Mouse (Mus musculus) limb, embryonic 11.5 days (tissue): Measurements from ENCODE around the gene Fgf7. TPM values are rescaled to one million over a fixed set of nuclear protein-coding genes. Genes with fewer than 3 reads are reported as not detected.

ENCODE experiments used
- ATAC-seq: fragments of 200-750 bp; cut with Nextera tagmentation; 2 replicates; pipeline ENCODE4 v1.8.0; 2017; ENCODE audit warnings: low read depth; ENCODE audit not compliant: insufficient number of reproducible peaks, low FRiP score, low TSS enrichment
- DNase-seq: peaks from one replicate; pipeline ENCODE4 v3.0.0-alpha.2; 2015; ENCODE audit warnings: low spot score
- H3K27ac ChIP-seq: fragments of 300-500 bp; sonication (generic); replicated peaks from 2 replicates; pipeline ENCODE4 v1.5.1; 2014; ENCODE audit warnings: low read depth, mild to moderate bottlenecking, low read length
- H3K27me3 ChIP-seq: fragments of 300-500 bp; sonication (generic); 2 replicates; pipeline ENCODE4 v1.6.1; 2014; ENCODE audit warnings: mild to moderate bottlenecking, low read length, mixed read lengths; ENCODE audit not compliant: control insufficient read depth, insufficient read depth
- H3K36me3 ChIP-seq: fragments of 300-500 bp; sonication (generic); 2 replicates; pipeline ENCODE4 v1.6.1; 2014; ENCODE audit warnings: mild to moderate bottlenecking, low read length, moderate library complexity, mixed read lengths; ENCODE audit not compliant: control insufficient read depth, insufficient read depth
- H3K4me1 ChIP-seq: fragments of 300-500 bp; sonication (generic); 2 replicates; pipeline ENCODE4 v1.6.1; 2014; ENCODE audit warnings: low read length, mixed read lengths; ENCODE audit not compliant: control insufficient read depth, insufficient read depth
- H3K4me2 ChIP-seq: fragments of 300-500 bp; sonication (generic); 2 replicates; pipeline ENCODE4 v1.6.1; 2014; ENCODE audit warnings: low read depth, mild to moderate bottlenecking, moderate library complexity; ENCODE audit not compliant: severe bottlenecking
- H3K4me3 ChIP-seq: fragments of 300-500 bp; sonication (generic); 2 replicates; pipeline ENCODE4 v1.5.1; 2014; ENCODE audit warnings: low read depth, low read length
- H3K9ac ChIP-seq: fragments of 300-500 bp; sonication (generic); 2 replicates; pipeline ENCODE4 v1.6.1; 2014; ENCODE audit warnings: mild to moderate bottlenecking, low read length
- H3K9me3 ChIP-seq: fragments of 300-500 bp; sonication (generic); 2 replicates; pipeline ENCODE4 v1.6.1; 2016; ENCODE audit warnings: low read length; ENCODE audit not compliant: control insufficient read depth
- WGBS: fragments of 180-500 bp; shearing (Covaris S2); extraction: QIAGEN DNeasy Blood & Tissue Kit; methylation state at CpG from one replicate; pipeline ENCODE4 v1.1.7; 2014; 5-methylcytosine and 5-hydroxymethylcytosine counted together
- polyA plus RNA-seq: library from polyadenylated mRNA; unstranded; fragments of >200 nt; fragmentation: Nextera tagmentation; extraction: Ambion mirVana; gene quantifications from 2 replicates; pipeline ENCODE4 v1.2.1, GENCODE M21; 2014

Fgf7 gene
- polyA plus RNA-seq, result 0.70 and 1.8 TPM in 2 replicates

GRCm38 (mm10) chr2:126034379-126035005, at the start of gene Fgf7:
Fgf7 (plus strand) TSS chr2:126034658.
- no peak within 1 kb of the TSS for H3K4me3 ChIP-seq
- DNase-seq, result peak; percentile 54
- no peaks in the 10 kb centered on the region for H3K27me3 ChIP-seq
- peak; percentile 80 for ATAC-seq
- no peak within 1 kb of the TSS for H3K9ac ChIP-seq
- H3K4me2 ChIP-seq, result no peak within 1 kb of the TSS
- no peaks in the 10 kb centered on the region for H3K36me3 ChIP-seq
- H3K4me1 ChIP-seq, result no peaks in the 10 kb centered on the region; the same call in 1 of the 2 replicates
- WGBS, result 48% methylated on average over 15 of the region's 15 CpGs
- H3K9me3 ChIP-seq, result no peaks in the 10 kb centered on the region
- H3K27ac ChIP-seq, result peak within 1 kb of the TSS; percentile 45; the same call in 1 of the 2 replicates

- no peak overlapping the region for H3K4me2 ChIP-seq
- WGBS, result 78% methylated on average over 5 of the region's 5 CpGs
- H3K27me3 ChIP-seq, result no peaks in the 10 kb centered on the region
- DNase-seq, result no peak
- H3K36me3 ChIP-seq, result no peaks in the 10 kb centered on the region
- H3K9me3 ChIP-seq, result no peaks in the 10 kb centered on the region
- no peak overlapping the region for H3K27ac ChIP-seq
- H3K4me3 ChIP-seq, result no peak overlapping the region
- ATAC-seq, result no peak
- H3K4me1 ChIP-seq, result no peaks in the 10 kb centered on the region
- H3K9ac ChIP-seq, result no peak overlapping the region
Measured at GRCm38 (mm10) chr2:126002291-126002690, 32.2 kb upstream of the Fgf7 start.

DNA sequence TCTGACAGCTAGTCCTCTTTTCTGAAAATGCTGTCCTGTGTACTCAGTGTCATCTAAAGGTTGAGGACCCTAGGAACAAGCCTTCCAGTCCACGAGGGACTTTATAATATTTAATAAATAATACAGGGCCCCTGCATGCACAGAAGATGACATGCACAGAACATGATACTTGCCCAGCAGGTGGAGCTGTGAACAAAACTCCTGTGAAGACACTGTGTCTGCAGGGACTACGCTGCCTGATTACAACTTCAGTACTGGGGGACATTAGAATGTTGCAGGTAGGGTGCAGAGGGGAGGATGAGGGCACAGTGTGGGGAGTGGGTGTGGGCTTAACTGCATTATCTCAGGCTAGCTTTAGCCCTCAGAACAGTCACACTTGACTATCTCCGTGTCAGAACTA, 28.4 kb upstream of the Fgf7 start:
- DNase-seq (peak; percentile 57), ATAC-seq (peak; percentile 47; the same call in 1 of the 2 replicates)
- H3K9me3 ChIP-seq, result no peaks in the 10 kb centered on the region
- no peaks in the 10 kb centered on the region for H3K4me1 ChIP-seq
- no peak overlapping the region for H3K4me3 ChIP-seq
- H3K27me3 ChIP-seq, result no peaks in the 10 kb centered on the region
- H3K4me2 ChIP-seq, result no peak overlapping the region
- no peak overlapping the region for H3K9ac ChIP-seq
- H3K27ac ChIP-seq, result no peak overlapping the region
- no peaks in the 10 kb centered on the region for H3K36me3 ChIP-seq
- whole genome bisulfite sequencing, result 45% methylated on average over 3 of the region's 3 CpGs

- WGBS, result 88% methylated on average over 2 of the region's 2 CpGs
Measured at GRCm38 (mm10) chr2:126006742-126007141, 27.7 kb upstream of the Fgf7 start.

DNA sequence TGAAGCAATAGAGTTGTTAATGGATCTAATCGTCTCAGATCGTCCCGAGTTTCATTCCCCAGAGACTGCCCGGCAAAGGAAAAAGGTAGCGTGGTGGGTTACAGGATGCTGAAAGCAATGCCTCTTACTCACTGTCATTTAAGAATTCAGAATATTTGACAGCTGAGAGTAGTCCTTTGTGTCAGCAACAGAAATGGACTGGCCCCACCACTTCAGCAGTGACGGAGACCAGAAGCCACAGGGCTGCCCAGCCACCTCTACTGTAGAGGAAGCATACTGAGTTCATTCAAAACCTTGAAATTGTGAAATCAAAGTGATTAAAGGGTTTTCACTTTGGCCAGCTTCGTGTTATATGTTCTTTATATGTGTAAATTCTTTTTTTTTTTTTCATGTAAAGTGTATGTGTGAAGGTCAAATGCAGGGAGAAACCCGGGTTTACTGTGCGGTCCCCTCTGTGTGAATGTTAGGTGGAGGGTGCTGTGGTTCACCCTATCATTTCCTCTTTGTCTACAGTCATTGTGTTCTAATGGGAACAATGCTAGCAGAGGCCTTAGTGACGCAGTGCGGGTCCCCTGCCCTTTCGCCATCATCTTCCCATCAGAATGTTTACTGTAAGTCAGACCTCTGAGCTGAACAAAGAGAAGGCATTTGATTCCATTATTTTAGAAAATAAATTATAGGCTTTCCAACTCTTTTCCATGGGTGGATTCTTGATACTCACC, 19.3 kb upstream of the Fgf7 start:
- no peak overlapping the region for H3K9ac ChIP-seq
- H3K27me3 ChIP-seq, result no peaks in the 10 kb centered on the region
- H3K27ac ChIP-seq, result no peak overlapping the region
- H3K4me1 ChIP-seq, result no peaks in the 10 kb centered on the region
- ATAC-seq, result no peak
- WGBS, result 55% methylated on average over 12 of the region's 12 CpGs
- H3K4me2 ChIP-seq, result no peak overlapping the region
- no peaks in the 10 kb centered on the region for H3K36me3 ChIP-seq
- no peaks in the 10 kb centered on the region for H3K9me3 ChIP-seq
- DNase-seq, result no peak
- H3K4me3 ChIP-seq, result no peak overlapping the region

More at GRCm38 (mm10) chr2:126006742-126007141, 27.7 kb upstream of the Fgf7 start:
- Histone ChIP-seq H3K27ac (no peak overlapping the region), H3K4me1 (no peaks in the 10 kb centered on the region), H3K9me3 (no peaks in the 10 kb centered on the region), H3K4me2 (no peak overlapping the region), H3K9ac (no peak overlapping the region), H3K27me3 (no peaks in the 10 kb centered on the region), H3K4me3 (no peak overlapping the region), H3K36me3 (no peaks in the 10 kb centered on the region)
- DNase-seq (no peak), ATAC-seq (no peak)

DNA sequence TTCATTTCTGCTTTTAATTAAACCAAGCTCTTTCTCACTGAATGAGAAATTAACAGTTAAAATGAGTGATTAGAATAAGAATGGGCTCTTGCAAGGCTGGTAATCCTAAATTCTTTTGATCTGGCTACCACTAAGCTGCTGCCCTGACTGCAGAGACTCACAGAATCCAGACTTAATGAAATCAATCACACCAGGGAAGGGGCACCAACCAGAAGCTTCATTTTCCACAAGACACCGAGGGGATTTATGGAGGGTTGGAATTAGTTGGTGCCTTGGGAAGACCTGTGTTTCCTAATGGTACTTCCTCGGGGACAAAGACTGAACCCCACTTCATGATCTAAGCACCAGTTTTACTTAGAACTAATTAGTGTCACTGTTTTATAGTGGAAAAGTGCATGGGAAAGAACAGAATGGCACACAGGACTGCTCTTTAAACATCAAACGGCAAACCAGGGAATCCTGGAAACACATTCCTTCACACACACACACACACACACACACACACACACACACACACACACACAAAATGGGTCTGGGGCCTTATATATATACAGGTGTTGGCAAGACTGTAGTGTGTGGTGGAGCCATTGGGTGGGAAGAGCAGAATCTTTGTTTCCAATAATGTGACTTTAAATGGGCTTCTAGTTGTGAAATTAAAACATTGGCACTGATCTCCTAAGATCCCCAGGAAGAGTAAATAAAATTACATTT, 18.5 kb upstream of the Fgf7 start:
- Histone ChIP-seq H3K27ac (no peak overlapping the region), H3K36me3 (no peaks in the 10 kb centered on the region), H3K4me1 (no peaks in the 10 kb centered on the region), H3K27me3 (no peaks in the 10 kb centered on the region), H3K4me2 (no peak overlapping the region), H3K9ac (no peak overlapping the region), H3K9me3 (no peaks in the 10 kb centered on the region), H3K4me3 (no peak overlapping the region)
- 16% methylated on average over 3 of the region's 3 CpGs for WGBS
- ATAC-seq (no peak), DNase-seq (no peak)

DNA sequence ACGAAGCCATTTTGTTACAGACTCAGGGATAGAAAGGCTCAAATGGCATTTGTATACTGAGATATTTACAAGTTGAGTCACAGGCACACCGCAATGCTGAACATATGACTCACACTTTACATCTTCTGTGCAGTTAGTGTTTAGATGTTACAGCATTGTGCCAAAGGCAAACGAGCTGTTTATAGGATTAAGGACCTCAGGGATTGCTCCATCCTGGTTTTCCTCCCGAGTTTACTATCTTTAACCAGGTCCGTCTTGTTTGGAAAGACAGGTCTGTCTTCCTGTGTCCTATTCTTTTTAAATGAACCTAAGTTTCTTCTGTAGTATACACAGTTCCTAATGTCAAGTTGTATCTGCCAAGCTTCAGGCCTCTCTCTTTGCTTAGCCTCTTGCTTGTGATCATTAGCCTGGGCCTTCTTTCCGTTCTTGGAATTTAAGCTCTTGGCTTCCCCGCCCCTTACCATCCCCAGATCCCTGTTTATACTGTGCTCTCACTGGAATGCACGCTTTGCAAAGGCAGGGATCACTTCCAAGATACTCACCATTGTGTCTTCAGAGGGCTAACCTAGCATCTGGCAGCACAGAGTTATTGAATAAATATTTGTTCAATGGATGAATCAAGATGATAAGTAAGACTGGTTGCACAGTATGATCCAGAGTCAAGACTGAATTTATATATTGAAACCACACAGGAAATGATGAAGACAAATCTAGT, 3.1 kb upstream of the Fgf7 start:
- no peaks in the 10 kb centered on the region; the same call in 1 of the 2 replicates for H3K4me1 ChIP-seq
- no peak overlapping the region for H3K9ac ChIP-seq
- WGBS, result 65% methylated on average over 8 of the region's 8 CpGs
- no peaks in the 10 kb centered on the region for H3K9me3 ChIP-seq
- DNase-seq (no peak), ATAC-seq (no peak)
- H3K4me3 ChIP-seq, result no peak overlapping the region
- H3K36me3 ChIP-seq, result no peaks in the 10 kb centered on the region
- H3K4me2 ChIP-seq, result no peak overlapping the region
- no peaks in the 10 kb centered on the region for H3K27me3 ChIP-seq
- H3K27ac ChIP-seq, result no peak overlapping the region
